Mouse (Mus musculus) embryo, embryonic 10.5 days (tissue): ENCODE data around the gene Olfr1341.

Experiments used
- DNase-seq: peaks from one replicate; pipeline ENCODE4 v3.0.0-alpha.2; 2015; ENCODE audit warnings: low spot score

Olfr1341 gene

DNA sequence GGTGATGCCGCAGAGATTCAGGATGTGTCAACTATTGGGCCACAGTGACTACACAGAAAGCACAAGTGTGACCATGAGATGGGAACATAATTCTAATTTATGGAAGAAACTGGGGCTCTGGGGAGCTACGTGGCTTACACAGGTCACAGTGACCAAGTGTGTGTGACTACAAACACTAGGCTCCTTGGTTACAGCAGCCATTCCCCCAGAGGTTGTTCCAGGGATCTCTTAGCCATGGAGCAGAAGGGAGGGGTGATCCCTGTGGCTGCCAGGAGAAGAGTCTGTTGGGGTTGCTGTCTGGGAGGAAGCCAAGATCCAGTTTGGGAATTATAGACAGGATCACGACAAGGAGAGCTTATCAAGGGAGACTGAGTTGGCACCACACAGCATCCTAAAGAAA is at the start of gene Olfr1341:
Gene Olfr1341 (plus strand): TSS at position 301 of the 400 bp plus-strand sequence.
- DNase-seq: no peak

DNA sequence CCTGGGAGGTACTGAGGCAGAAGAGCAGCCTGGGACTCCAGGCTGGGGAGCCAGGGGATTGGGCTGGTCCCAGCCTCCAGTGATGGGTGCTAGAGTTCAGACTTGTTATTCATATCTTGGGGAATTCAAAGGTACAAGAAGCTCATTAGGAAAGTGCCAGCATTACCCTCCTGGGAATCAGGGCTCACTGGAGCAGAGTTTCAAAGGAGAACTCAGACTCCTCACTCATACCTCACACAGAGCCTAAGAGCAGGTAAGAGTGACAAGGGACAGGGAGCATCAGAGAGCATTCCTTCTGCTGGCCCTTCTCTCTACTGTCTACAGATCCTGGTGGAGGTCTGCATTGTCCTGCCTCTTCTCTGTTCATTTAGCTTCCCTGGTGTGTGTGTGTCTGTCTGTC is 44.7 kb upstream of the Olfr1341 start, which contains the start of gene Olfr62:
Gene Olfr62 (plus strand): TSS at position 301 of the 400 bp plus-strand sequence.
- no peak for DNase-seq

DNA sequence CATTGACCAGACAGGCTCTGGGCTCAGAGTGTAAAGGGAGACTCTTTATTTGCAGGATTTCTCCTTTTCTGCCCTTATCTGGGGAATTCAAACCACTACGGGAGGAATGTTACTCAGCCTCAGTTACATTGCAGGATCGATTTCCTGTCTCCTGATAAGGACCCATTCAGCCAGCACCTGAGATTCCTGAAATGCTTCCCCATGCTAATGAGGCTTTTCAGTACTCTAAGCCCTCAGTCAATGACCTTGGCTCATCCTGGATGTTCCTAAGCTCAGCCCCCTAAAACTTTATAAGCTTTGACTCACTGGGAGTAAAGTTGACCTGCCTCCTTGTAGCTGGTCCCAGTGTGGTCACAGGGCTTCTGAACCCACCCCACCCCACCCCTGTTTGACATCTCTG is 16.2 kb upstream of the Olfr1341 start:
- no peak for DNase-seq

DNA sequence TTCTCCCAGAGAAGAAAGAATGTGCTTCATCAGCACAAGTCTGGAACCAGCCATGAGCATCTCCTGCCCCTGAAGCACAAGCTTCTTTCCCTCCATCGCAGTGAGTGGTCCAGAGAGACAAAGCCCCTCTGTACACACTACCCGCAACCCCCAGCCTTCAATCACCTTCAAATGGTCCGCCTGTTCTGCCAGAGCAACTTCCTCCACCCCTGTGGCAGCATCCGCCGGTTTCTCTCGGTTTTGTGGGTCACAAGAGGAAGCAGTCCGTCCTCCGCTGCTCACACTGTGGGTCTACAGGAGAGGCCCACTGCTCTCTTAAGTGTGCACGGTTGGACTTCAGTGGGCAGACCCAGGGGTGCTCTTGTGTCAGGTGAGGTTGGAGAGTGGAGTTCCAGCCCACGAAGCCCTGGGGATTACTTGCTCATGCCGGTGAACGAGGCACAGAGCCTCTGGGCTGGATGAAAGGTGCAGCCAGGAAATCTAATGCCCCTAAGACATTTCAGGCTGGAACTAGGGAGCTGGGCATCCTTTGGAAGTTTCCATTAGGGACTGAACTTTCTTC is 10.8 kb upstream of the Olfr1341 start, which contains the start of gene Olfr1342:
Gene Olfr1342 (minus strand): TSS at position 345 of the 562 bp plus-strand sequence.
- no peak for DNase-seq

DNA sequence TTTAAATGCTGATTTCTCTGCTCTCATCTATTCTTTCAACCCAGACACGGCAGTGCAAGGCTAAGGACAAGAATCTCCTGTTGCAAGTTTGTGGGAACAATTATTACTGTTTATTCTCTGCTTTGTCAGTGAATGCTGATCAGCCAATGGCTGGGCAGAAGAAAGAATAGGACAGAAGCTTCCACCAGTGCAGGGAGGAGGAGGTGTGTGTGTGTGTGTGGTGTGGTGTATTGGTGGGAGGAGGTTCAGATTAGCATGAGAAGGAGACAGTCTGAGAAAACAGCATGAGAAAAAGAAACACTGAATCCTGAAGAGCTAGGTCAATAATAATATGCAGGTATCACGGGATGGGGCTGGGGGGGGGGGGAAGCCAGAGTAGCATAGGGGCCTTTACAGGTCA is 9.5 kb upstream of the Olfr1341 start:
- DNase-seq: no peak

DNA sequence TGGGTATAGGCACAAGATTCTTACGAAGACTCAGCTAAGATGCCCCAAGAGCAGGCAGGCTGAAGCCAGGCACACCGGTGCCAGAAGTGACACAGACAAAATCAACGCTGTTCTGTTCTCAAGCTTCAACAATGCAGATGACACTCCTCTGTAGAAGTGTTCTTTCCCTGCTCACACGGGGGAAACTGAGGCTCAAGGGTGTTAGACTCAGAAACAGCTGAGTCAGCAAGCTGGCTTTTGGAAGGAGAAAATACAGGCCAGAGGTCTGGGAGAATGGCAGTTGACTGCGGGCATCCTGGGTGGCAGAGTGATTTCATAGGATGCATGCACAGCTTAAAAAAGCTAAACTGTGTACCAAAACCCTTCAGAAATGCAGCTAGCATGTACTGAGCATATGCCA is 4.8 kb downstream of the Olfr1341 start:
- no peak for DNase-seq

DNA sequence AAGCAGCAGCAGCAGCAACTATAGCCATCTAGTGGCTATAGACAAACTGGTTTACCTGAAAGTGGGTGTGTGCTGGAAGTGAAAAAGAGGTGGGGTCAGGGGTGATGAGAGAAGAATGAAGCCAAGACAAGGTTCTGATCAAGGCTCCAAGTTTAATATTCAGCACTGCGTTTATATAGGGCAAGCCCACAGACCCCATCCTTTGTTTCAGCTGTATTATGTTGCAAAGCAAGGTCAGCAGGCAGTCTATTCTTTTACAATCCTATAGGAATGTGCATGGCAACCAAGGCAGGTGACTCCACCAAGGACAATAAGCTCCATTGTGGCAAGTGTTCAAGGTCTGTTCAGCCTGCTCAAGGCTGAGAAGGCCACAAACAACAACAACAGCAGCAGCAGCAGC is 8.3 kb downstream of the Olfr1341 start:
- DNase-seq: no peak

DNA sequence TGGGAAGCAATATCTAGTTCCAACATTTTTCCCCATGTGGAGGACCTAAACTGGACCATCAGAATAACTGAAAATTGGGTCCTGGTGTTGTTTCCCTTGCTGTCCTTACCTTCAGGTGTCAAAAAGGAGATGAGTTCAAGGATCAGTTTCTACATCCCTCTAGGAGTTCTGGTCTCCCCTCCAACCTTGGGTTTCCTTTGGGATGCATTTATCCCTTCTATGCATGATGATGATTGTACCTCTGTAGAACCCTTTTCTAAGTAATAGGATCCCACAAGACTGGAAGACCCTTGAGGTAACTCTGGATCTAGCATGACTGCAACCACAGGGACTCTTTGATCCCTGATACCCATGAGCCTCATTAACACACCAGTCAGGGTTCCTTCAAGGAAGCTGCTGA is 16.5 kb downstream of the Olfr1341 start, which contains the start of gene Olfr1340:
Gene Olfr1340 (plus strand): TSS at position 301 of the 400 bp plus-strand sequence.
- DNase-seq: no peak

DNA sequence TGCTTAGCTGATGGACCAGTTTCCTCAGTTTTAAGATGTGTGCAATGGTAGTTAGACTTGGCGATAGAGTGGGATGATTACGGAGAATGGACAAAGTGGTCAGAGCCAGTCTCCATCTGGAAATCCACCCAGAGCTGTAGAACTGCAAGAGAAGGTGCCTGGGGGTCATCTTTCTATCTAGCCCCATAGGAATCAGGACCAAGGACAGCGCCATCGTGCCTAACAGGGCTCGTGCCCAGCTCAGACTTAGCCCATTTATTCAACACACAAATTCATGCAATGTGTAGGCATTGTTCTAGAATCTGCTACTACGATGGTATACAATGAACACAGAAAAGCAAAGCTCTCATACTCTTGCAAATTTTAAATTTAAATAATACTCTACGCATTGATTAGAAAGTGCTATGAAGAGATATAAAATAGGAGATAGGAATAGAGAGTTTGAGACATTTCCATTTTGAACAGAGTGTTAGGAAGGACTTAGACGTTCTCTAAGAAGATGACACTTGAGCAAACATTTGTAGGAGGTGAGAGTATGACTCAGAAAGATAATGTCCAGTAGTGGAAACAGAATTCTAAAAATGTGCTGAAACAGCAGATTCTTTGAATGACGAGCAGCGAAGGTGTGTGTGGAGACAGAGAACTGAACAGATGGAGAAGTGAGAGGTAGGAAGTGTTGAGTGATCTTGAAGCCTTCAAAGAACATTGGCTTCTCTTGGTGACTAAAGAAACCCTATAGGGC is 18.6 kb downstream of the Olfr1341 start:
- DNase-seq: peak; percentile 73

DNA sequence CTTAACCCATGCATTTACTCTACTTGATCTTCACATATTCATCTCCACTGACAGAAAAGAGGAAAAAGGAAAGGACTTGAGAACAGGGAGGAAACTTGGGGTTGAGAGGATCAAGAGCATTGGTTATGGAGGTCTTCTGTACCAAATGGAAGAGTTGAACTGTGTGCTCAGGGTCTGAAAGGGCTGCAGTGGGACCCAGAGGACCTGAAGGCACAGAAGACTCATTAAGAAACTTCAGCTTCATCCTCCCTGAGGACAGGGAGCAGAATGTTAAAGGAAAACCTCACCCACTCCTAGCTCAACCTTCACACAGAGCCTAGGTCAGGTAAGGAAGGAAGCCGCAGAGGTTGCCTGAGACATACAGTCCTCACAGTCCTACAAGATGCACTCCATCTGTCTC is 28.6 kb downstream of the Olfr1341 start, which contains the start of gene Olfr1339:
Gene Olfr1339 (plus strand): TSS at position 301 of the 400 bp plus-strand sequence.
- DNase-seq: no peak

DNA sequence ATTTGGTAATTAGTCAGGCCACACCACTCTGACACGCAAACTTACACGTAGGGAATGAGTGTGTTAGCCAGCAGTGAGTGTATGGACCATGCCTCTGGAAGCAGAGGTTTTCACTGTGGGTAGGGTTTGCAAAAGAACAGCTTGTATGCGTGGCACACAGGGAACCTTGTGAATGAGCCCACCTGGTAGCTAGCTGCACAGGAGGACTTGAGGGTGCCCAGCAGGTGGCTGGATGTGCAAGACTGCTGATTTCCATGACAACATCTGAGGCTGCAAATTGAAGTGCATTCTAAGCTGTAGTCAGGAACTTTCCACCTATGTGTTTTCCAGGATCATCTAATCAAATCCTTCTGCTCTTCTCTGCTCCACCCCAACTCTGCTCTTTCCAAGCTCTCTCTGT is 36.3 kb downstream of the Olfr1341 start:
- DNase-seq: no peak

DNA sequence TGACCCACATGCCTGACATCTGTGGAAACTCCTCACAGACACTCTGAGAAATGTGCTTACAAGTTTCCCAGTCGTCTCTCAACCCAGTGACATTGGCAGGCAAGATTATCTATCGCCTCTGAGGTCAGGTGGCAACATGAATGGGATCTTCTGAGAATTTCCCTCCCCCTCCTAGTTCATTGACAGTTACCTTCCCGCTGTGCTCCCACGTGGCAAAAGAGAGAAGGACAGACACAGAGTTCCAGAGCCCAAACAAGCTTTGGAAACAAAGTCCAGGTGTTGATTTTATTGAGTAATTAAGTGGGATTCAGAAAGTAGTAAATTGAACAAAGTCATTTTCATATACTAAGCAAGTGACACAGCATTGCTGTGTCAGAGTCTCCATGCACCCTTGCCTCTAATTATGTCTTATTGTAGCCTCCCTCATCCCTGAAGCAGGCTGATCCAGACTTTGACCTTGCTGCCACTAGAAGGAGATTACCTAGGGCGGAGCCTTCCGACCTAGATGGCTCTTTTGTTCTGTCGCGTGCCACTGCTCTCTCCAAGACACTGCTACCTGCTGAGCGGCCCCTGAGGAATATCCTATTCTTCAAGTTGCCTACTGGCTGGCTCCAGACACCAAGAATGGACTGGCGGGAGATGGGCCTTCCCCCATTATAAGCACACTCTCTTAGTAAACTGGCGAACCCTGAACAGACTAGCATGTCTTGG is 37.8 kb downstream of the Olfr1341 start:
- peak; percentile 22 for DNase-seq

DNA sequence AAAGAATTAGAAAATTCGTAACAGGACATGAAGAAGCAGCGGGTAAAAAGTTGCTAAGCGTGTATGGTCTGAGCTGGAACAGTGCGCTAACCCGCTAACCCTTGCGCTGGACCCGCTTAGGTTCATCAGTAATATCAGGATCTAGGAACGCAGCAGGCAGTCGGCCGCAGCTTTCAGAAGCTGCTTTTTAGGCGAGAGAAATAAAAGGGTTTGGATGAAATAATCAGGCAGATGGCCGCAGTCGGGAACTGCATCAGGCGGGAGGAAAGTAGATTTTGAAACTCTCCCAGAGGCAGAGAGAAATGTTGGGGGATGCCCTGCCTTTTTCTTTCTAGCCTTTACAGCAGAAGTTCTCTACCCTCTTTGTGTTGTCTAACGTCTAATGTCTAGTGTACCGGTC is 38.6 kb downstream of the Olfr1341 start:
- peak; percentile 14 for DNase-seq

DNA sequence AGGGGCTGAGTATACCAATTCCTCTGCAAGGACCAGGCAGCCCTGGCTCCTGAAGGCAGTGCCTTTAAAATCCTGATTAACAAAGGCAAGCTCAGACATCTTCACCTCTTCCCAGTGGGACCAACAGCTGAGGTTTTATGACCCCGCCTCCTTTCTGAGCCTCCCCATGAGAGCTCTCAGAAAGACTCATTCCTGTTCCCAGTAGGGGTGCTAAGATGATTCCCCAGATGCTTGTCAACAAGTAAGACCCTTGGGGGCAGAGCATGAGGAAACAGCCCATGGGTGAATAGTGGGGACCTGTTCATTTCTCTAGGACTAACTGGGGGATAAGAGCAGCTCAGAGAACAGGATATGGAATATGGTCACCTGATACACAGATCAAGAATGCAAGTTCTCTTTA is 55.3 kb downstream of the Olfr1341 start, which contains the start of gene Olfr1338:
Gene Olfr1338 (minus strand): TSS at position 101 of the 400 bp plus-strand sequence.
- DNase-seq: no peak
